Mouse (Mus musculus) urinary bladder, postnatal 14 days (tissue): ENCODE measurements at regions not wholly inside any gene's neighbourhood (a gene's known extent, or its start where the extent isn't known, plus 50 kb on each side); places are given as distances from the start of the nearest gene placed in this dataset.
"Not testable (repeated sequence)": the region's sequence is repeated elsewhere in the genome, so short reads cannot be mapped to it uniquely, and the experiment has no call there.

ENCODE experiments used
- DNase-seq: peaks from one replicate; pipeline ENCODE4 v3.0.0; 2021; ENCODE audit warnings: low spot score

DNA sequence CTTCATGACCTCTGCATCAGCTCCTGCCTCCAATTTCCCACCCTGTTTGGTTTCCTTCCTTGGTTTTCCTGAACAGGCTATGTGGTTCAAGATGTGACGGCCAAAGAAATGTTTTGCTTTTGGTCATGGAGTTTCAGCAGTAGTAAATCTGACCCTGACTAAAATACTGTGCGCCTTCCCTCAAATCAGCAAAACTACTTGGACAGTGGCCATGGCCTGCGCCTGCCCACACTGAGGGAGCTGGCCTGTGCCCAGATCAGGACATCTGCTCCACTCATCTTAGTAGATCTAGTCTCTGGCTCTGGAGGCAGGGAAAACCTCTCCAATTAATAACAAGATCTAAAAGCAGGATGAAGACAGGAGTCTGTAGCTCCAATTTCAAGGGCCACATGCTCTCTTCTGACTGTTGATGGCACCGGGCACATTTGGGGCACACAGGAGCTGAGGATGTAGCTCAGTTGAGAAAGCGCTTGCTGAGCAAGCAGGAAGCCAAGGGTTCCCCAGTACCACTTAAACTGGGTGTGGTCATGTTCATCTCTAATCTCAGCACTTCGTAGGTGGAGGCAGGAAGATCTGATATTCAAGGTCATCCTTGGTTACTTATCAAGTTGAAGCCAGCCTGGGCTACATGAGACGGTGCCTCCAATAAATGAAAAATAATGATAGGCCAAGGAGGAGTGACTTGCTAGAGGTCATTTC lies 96.6 kb upstream of the Mrps10 start:
- peak; percentile 67 for DNase-seq

DNA sequence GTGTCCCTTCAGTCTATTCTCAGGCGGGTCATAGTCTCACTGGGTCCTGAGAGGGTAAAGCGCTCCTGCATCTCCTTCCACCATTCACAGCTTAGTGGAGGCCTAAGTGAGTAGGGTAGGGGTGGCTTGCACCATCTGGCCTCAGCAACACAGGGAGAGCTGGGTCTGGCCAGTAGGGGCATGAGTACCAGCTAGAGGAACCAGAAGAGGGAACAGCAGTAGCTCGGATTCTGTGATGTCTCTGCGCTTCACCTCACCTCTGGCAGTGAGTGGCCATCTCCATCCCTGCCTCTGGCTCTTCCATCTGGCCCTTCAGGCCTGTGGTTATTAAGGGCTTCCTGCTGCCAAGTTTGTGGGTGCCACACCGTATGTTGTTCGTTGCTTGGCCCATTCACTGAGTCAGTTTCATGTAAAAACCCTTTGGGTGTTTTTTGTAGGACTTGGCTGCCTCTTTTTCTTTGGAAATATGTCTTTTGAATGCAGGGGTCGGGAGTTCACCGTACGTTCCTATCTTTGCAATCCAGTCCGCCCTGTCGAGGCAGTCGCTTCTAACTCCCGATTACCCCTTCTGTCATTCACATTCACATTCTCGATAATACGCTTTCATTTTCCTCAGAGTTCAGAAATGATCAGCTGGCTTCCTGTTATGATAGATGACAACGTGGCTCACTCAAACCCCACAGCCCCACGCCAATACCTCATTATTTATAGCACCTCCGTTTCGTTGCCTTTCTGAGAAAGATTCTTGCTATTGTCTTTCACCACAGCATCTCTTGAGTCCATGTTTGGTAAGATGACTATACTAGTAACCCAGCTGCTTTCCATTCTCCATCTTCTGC lies 99.4 kb upstream of the Mrps10 start:
- DNase-seq: no peak

DNA sequence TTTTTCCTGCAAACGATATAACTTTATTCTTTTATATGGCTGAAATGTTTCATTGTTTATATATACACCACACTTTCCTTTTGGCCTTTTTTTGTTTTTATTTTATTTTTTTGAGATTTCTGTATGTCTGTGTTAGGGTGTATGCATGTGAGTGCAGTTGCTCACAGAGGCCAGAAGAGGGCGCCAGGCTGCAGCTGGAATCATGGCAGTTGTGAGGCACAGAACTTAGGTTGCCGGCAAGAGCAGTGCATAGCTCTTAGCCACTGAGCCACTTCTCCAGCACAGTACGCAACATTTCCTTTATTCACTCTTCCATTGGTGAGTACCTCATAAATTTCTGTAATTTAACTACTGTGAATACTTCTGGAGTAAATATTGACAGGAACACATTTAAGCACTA lies 100.8 kb upstream of the Mrps10 start:
- DNase-seq: no peak

DNA sequence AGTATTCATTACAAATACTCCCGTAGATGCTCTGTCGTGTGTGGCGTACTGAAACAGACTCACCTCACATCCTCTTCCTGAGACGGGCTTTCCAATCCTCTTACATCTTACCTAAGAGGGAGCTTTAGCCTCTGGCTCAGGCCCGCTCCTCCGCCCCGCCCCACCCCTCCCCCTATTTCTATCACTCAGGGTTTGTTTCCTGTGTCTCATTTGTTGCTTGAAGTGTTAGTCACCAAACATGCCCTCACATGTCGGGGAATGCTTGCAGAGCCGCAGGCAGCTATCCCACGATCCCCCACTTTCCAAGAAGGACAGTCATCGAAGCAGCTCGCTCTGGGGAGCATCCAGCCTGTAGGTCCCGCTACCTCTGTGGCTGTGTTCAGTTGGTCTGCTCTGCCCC lies 101.6 kb upstream of the Mrps10 start:
- peak; percentile 64 for DNase-seq

DNA sequence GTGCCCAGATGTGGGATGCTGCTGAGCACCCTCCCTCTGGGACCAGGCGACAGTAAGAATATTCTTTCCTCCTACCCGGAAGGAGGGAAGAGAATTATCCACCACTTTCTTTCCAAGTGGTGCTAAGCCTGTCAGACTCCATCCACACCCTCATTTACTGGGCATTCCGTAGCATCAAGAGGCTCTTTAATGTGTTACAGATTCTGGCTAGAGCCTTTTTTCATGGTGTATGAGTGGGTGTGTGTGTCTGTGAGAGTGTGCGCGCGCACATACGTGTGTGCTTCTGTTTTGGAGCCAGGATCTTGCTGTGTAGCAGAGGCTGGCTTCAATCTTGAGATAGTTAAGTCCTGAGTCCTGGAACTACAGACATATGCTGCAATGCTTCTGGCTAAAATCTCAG lies 102.4 kb upstream of the Mrps10 start:
- no peak for DNase-seq

DNA sequence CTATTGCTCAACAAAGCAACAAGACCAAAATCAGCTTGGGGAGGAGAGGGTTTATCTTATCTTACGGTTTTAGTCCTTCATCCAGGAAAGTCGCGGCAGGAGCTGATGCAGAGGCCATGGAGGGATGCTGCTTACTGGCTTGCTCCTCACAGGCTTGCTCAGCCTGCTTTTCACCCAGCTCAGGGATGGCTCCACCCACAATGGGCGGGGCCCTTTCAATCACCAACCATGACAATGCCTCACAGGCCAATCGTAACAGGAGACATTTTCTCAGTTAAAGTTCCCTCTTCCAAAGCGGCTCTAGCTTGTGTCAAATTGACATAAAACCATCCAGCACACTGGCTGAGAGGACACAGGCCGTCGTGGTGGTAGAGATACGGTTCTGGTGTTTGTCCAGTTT lies 105.7 kb upstream of the Mrps10 start:
- DNase-seq: no peak

DNA sequence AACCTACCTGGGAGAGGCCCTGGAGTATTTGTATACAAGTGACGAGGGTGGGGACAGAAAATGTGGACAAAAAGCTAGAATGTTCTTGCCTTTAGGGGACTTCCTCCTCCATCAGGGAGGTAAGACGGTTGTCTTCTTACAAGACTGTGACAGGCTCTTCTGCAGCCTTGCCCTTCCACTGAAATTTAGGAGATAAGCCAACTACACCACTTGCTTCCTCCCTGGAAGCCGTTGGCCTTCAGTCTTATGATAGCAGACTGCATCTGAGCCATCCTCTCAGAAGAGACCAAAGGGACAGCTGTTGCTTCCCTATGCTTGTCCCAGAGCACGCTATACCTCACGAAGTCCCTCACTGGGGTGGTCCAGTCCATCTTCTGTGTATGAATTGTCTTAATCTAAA lies 106.5 kb upstream of the Mrps10 start:
- DNase-seq: no peak

DNA sequence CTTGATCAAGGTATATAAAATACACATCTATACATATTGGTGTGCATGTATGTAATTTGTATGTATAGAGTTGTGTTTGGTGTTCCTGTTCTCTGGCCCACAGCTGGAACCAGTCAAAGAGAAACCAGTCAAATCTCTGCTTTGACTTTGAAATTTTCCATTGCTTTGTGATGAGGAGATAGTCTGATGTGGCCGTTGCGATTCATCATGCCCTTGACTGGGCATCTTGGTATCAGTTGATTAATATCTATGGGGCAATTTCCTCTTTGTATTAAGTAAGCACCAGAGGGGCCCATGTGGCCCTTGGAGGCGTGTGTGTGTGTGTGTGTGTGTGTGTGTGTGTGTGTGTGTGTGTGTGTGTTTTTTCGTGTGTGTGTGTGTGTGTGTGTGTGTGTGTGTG lies 107.7 kb upstream of the Mrps10 start:
- DNase-seq: no peak

DNA sequence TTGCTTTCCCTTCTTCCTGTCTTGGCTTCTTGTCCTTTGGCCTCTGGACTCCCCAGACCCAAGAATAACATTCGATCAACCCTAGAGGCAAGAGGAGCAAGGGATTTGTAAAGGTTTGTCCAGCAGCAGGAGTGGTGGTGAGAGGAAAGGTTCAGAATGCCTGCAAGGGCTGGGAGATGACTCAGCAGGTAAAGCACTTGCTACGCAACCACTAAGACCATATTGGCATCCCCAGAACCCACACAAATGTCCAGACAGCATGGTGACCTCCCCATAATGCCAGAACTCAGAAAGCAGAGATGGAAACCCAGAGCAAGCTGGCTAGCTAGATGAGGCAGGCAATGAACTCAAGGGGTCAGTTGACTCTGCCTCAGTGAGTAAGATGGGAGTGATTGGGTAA lies 110.4 kb upstream of the Mrps10 start:
- no peak for DNase-seq

DNA sequence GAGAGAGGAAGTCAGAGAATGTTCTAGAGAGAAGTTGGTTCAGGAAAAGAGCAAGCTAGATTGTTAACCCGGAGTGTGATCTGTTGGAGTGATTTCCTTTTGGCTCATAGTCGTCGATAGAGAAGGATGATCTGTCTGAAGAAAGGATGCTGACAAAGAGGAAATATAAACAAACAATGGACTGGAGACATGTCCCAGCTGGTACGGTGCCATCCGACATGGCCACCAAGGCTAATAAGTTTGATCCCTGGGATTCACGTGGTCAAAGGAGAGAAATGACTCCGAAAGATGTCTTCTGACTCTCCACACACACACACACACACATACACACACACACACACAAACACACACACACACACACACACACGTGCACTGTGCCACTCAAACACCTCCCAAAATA lies 113.5 kb upstream of the Mrps10 start:
- no peak for DNase-seq

DNA sequence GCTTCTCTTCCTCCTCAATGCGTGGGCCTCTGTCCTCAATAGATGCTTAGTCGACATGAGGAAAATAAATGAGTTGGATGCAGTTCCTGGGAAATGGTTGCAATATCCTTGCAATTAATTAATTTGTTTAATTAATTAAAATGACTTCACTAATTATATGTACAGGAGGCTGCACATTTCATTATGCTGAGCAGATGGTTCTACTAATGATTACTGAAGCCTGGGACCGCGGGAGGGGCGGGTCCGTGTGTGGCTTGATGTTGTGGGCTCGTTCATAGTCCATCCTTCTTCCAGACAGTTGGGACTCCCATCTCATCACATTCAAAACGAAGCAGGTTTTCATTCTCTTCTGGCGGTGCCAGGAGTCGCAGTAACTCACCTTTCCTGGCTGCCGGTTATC lies 114.7 kb upstream of the Mrps10 start:
- no peak for DNase-seq

DNA sequence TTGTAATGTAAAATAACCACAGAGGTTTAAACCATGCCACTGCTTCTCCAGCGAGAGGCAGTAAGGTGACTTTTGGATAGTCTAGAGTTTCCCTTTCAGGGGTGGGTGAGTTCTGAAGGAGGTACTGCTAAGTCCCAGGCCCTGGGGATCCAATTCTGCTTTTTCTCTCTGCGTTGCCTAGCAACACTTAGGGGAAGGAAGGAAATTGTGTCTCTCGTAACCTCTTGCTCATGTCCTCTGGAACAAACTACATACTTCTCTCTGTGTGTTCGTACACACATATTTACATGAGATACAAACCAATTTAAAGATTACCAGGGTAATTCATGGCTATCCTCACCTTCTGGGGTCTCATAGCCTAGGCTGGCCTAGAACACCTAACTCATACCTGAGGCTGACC lies 118.7 kb upstream of the Mrps10 start:
- no peak for DNase-seq

DNA sequence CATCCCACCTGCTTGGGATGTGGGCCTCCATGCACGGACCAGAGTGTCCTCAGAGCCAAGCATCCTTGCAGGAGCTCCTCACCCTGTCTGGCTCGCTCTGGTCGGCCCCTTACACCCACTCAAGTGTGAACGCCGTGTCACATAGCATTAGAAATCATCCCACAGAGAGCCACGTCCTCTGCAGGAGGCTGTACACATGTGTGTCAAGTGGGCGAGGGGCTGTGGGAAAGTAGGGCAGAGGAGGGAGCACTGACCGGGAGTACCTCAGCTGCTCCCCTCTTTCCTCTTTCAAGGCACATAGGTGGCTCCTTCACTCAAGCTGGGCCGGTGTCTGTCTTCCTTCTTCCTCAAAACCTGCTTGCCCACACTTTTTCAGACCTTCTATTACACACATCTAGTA lies 119.5 kb upstream of the Mrps10 start:
- no peak for DNase-seq

DNA sequence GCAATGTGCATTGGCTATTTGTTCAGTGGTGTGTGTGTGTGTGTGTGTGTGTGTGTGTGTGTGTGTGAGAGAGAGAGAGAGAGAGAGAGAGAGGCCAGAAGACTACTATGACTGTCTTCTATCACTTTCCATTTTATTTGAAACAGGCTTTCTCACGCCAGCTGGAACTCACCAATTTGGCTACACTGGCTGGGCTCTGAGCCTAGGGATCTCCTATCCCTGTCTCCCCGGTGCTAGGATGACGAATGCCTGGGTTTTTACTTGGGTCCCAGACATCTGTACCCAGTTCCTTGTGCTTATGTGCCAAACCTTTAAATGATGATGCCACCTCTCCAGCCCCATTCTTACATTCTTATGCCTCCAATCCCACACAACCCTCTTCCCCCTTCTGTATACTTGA lies 120.6 kb upstream of the Mrps10 start:
- no peak for DNase-seq

DNA sequence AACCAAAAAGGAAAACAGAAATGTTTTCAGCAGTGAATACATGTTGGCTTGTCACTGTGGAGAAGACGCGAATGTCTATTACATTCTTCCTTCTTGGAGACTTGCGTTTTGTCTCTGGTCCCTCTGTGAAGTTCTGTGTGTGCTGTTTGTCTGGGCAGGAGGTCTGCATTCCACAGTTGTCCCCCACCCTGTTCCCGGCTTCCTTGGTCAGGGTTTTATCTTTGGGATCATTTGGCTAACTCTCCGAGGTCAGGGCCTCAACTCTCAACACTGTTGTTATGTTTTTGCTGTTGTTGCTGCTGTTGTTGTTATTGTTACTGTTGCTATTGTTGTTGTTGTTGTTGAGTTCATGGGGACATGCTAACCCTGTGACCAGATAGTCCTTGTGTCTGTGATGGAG lies 121.2 kb upstream of the Mrps10 start:
- DNase-seq: no peak

DNA sequence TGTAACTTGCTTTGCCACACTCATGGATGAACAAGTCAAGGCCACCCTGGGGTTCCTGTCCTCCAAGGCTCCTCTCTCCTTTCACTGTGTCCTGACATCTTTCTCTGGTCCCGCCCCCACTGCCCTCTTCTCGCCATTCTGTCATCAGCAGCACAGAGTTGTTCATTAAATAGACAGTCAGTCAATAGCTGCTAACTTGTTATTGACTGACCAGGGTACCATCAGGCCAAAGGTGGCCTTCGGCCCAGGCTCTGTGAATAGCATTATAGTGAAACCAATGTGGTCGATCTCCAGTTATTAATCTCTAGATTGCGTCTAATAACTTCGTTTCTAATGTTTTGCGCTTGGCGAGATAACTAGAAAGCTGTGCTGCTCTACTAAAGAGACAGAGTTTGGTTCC lies 122.1 kb upstream of the Mrps10 start:
- no peak for DNase-seq

DNA sequence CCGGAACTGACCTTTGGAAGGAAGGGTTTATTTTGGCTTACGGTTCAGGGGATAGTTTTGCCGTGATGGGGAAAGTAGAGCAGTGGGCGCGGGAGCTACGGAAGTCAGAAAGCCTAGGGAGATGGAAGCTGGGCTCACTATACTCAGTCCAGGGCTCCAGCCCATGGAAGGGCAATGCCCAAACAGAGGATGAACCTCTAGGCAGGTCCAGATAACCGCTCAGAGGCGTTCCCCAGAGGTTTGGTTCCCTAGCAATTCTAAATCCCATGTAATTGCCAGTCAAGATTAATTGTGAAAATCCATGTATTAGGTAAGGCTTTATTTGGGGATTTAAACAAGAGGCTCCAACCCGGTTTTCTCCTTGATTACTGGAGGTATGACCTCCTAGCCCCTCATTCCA lies 123.1 kb upstream of the Mrps10 start:
- no peak for DNase-seq

DNA sequence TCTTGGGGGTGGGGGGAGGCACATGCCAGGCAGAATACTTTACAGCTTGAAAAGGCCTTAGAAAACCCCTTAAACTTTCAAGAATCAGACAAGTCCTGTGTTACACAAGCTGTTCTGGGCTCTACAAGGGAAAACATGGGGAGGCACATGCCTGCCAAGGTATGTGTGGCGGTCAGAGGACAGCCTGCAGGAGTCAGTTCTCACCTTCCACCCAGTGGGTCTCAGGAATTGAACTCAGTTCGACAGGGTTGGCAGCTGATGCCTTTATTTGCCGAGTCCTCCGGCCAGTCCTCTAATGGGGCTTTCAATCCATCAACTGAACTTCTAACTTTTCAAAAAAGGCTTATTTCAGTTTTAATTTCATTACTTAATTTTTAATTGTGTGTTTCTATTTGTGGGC lies 129.6 kb upstream of the Mrps10 start:
- DNase-seq: no peak

DNA sequence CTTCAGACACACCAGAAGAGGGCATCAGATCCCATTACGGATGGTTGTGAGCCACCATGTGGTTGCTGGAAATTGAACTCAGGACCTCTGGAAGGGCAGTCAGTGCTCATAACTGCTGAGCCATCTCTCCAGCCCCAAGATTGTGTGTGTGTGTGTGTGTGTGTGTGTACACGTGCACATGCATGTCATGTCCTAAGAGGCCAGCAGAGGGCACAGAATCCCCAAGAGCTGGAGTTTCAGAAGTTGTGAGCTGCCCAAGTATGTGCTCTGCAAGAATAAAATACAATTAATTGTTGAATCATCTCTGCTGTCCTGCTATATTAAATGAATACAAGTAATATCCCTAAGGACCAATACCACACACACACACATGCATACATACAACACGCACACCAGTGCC lies 130.8 kb upstream of the Mrps10 start:
- DNase-seq: not testable (repeated sequence)

DNA sequence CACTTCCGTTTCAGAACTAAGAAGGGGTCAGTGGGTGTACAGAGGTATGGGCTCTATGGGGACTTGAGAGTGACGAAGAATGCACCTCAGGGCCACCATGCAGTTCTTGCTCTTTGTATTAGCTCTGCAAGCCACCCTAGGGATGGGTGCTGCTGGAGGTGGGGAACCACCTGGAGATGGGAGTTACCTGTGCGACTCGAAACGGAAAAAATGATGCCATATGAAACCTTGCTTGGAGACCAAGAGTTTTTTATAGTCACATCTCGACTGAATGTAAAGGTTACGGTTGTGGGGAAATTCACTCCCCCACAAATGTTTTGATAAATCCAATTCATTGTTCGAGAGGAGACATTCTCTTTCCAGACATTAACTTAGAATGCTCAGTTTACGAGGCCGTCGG lies 134.3 kb upstream of the Mrps10 start:
- no peak for DNase-seq

DNA sequence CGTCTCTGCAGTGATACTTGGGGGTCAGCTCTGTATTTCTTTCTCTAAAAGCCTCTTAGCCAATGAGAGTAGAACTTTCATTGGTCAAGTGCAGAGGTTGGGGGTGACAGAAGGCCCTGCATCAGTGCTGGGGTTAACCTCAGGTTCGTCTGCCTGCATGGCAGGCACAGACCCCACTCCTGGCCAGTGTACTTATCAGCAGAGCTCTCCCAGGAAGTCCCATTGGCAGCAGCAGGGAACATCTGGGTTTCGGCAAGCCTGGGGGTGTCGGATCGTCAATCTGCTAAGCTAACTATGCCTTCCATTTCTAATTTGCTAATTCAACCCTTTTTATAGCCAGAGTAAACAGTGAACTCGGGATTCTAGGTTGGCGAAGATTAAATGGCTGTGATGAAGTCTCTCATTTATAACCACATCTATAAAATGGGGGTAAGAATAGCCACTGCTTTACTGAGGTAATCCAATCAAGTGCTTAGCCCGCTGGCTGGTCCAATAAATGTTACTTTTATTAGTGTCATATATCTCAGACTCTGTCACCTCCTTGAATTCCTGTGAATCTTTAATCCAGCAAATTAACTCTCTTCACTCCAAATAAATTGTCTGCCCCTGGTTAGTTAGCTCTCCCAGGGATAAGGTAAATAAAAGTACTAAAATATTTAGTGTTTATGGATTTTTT lies 135.5 kb upstream of the Mrps10 start:
- DNase-seq: no peak

DNA sequence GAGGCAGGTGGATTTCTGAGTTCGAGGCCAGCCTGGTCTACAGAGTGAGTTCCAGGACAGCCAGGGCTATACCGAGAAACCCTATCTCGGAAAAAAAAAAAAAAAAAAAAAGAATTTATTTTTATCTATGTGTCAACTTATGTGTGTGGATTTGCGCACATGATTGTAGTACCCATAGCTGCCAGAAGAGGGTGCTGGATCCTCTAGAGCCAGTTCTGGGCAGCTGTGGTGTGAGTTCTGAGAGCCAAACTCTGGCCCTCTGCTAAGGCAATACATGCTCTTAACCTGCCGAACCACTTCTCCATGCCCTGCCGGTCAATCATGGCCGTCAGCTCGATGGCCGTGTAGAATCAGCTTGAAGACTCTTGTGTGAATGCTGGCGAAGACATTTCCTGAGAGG lies 138.0 kb upstream of the Mrps10 start:
- DNase-seq: no peak

DNA sequence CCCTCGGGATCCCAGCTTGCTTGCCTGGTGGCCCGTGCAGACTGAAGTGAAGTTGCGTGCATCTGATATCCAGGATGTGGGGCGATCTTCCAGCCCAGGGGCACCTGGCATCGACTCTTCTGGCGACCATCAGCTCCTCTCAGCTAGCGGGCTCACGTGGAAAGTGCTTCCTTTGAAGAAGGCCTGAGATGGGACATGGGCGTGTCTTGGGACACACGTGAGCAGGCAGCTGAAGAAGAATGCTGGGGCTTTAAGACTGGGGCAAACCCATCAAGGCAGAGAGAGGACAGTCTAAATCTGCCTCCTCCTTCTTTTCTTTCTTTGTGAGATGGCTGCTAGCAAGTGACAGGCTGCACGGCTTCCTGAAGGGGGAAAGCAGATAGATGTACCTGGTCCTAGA lies 142.3 kb upstream of the Mrps10 start:
- DNase-seq: no peak
